Mouse (Mus musculus) liver, embryonic 13.5 days (tissue): ENCODE measurements at regions not wholly inside any gene's neighbourhood (a gene's known extent, or its start where the extent isn't known, plus 50 kb on each side); places are given as distances from the start of the nearest gene placed in this dataset.

ENCODE experiments used
- ATAC-seq: fragments of 200-750 bp; cut with Nextera tagmentation; 2 replicates; pipeline ENCODE4 v1.8.0; 2017; ENCODE audit warnings: low read depth, mild to moderate bottlenecking, moderate number of reproducible peaks, moderate library complexity
- DNase-seq: peaks from one replicate; pipeline ENCODE4 v3.0.0; 2022
- H3K27ac ChIP-seq: fragments of 300-500 bp; sonication (generic); 2 replicates; pipeline ENCODE4 v1.5.1; 2015; ENCODE audit warnings: moderate library complexity, mild to moderate bottlenecking, inconsistent platforms
- H3K27me3 ChIP-seq: fragments of 300-500 bp; sonication (generic); 2 replicates; pipeline ENCODE4 v1.6.1; 2015; ENCODE audit warnings: mild to moderate bottlenecking, inconsistent platforms
- H3K36me3 ChIP-seq: fragments of 300-500 bp; sonication (generic); 2 replicates; pipeline ENCODE4 v1.6.1; 2015; ENCODE audit warnings: mild to moderate bottlenecking, inconsistent platforms
- H3K4me1 ChIP-seq: fragments of 300-500 bp; sonication (generic); replicated peaks from 2 replicates; pipeline ENCODE4 v1.6.1; 2015; ENCODE audit warnings: inconsistent platforms
- H3K4me2 ChIP-seq: fragments of 300-500 bp; sonication (generic); 2 replicates; pipeline ENCODE4 v1.6.1; 2015; ENCODE audit warnings: inconsistent platforms, mild to moderate bottlenecking, moderate library complexity
- H3K4me3 ChIP-seq: fragments of 300-500 bp; sonication (generic); replicated peaks from 2 replicates; pipeline ENCODE4 v1.5.1; 2015; ENCODE audit warnings: mild to moderate bottlenecking, inconsistent platforms
- H3K9ac ChIP-seq: fragments of 300-500 bp; sonication (generic); 2 replicates; pipeline ENCODE4 v1.6.1; 2015; ENCODE audit warnings: mild to moderate bottlenecking, inconsistent platforms
- H3K9me3 ChIP-seq: fragments of 300-500 bp; sonication (generic); replicated peaks from 2 replicates; pipeline ENCODE4 v1.6.1; 2016; ENCODE audit warnings: inconsistent platforms
- WGBS: fragments of 180-500 bp; shearing (Covaris S2); methylation state at CpG from one replicate; pipeline ENCODE4 v1.1.7; 2015; ENCODE audit not compliant: insufficient replicate concordance; 5-methylcytosine and 5-hydroxymethylcytosine counted together

- H3K4me1 ChIP-seq = no peaks in the 10 kb centered on the region
- no peak overlapping the region for H3K27ac ChIP-seq
- no peak for ATAC-seq
- no peaks in the 10 kb centered on the region for H3K27me3 ChIP-seq
- no peaks in the 10 kb centered on the region for H3K36me3 ChIP-seq
- H3K9ac ChIP-seq = no peak overlapping the region
- H3K4me2 ChIP-seq = no peak overlapping the region
- no peak overlapping the region for H3K4me3 ChIP-seq
- DNase-seq = no peak
- no peaks in the 10 kb centered on the region for H3K9me3 ChIP-seq
Measured at GRCm38 (mm10) chr15:11607489-11607888, 208.0 kb upstream of the Tars start.

- H3K4me1 ChIP-seq = no peaks in the 10 kb centered on the region
- no peak overlapping the region for H3K9ac ChIP-seq
- ATAC-seq = no peak
- no peaks in the 10 kb centered on the region for H3K36me3 ChIP-seq
- WGBS = 65% methylated on average over 4 of the region's 4 CpGs
- no peak for DNase-seq
- H3K27ac ChIP-seq = no peak overlapping the region
- H3K9me3 ChIP-seq = no peaks in the 10 kb centered on the region
- H3K27me3 ChIP-seq = no peaks in the 10 kb centered on the region
- H3K4me2 ChIP-seq = no peak overlapping the region
- no peak overlapping the region for H3K4me3 ChIP-seq
Measured at GRCm38 (mm10) chr15:11605677-11606076, 206.2 kb upstream of the Tars start.

DNA sequence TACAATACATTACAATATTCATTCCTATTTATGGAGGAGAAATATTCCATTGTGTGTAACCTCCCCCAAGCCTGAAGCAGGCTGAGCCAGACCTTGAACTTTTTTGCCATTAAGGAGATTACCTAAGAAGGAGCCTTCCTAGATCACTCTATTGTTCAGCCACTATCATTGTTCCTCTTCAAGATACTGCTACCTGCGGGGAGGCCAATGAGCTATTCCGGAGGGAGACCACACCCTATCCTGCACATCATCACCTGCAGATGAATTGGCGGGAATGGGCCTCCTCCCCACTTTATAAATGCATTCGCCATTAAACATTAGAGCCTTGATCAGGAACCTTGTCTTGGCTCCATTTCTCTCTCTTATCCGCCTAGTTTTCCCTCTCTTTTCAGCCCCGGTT is 197.6 kb upstream of the Tars start:
- H3K36me3 ChIP-seq = no peaks in the 10 kb centered on the region
- WGBS = 60% methylated on average over 6 of the region's 6 CpGs
- no peak overlapping the region for H3K4me2 ChIP-seq
- H3K9me3 ChIP-seq = no peaks in the 10 kb centered on the region
- no peak for ATAC-seq
- no peak overlapping the region for H3K9ac ChIP-seq
- H3K4me1 ChIP-seq = no peaks in the 10 kb centered on the region
- no peak overlapping the region for H3K27ac ChIP-seq
- no peak for DNase-seq
- H3K27me3 ChIP-seq = no peaks in the 10 kb centered on the region
- no peak overlapping the region for H3K4me3 ChIP-seq

- no peak for DNase-seq
- Histone ChIP-seq H3K9me3 (no peaks in the 10 kb centered on the region), H3K27ac (no peak overlapping the region), H3K4me2 (no peak overlapping the region), H3K36me3 (no peaks in the 10 kb centered on the region), H3K4me1 (no peaks in the 10 kb centered on the region), H3K4me3 (no peak overlapping the region), H3K9ac (no peak overlapping the region), H3K27me3 (no peaks in the 10 kb centered on the region)
- 28% methylated on average over 9 of the region's 9 CpGs for WGBS
- ATAC-seq = no peak
Measured at GRCm38 (mm10) chr15:11590542-11591116, 191.2 kb upstream of the Tars start.

- Histone ChIP-seq H3K9ac (no peak overlapping the region), H3K27me3 (no peaks in the 10 kb centered on the region), H3K4me3 (no peak overlapping the region), H3K36me3 (no peaks in the 10 kb centered on the region), H3K9me3 (no peaks in the 10 kb centered on the region), H3K27ac (no peak overlapping the region), H3K4me2 (no peak overlapping the region), H3K4me1 (no peaks in the 10 kb centered on the region)
- 57% methylated on average over 7 of the region's 7 CpGs for WGBS
- no peak for ATAC-seq
- no peak for DNase-seq
Measured at GRCm38 (mm10) chr15:11589795-11590194, 190.3 kb upstream of the Tars start.

DNA sequence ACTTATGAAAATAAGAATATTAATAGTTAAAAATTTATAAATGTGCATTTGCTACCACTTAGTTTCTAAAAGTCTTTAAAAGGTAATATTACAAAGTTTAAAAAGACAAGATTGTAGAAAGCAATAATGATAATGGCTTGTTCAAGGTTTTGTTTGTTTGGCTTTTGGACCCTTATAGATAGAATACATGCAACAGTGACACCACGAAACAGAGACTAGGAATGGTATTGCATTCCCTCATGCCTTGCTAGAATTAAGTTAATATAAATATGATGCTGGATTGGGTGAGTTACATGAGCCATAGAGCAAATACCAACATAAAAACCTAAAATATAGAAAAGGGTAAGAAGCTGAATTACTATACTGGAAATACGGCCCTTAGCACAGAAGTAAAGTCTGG is 186.9 kb upstream of the Tars start:
- H3K4me3 ChIP-seq = no peak overlapping the region
- WGBS = 66% methylated on average over 2 of the region's 2 CpGs
- no peak for ATAC-seq

GRCm38 (mm10) chr15:11584155-11584554 is 184.7 kb upstream of the Tars start:
- Histone ChIP-seq H3K27ac (no peak overlapping the region), H3K4me3 (no peak overlapping the region), H3K9me3 (no peaks in the 10 kb centered on the region), H3K4me1 (no peaks in the 10 kb centered on the region), H3K27me3 (no peaks in the 10 kb centered on the region), H3K9ac (no peak overlapping the region), H3K4me2 (no peak overlapping the region), H3K36me3 (no peaks in the 10 kb centered on the region)
- DNase-seq (no peak), ATAC-seq (no peak)
- 61% methylated on average over 2 of the region's 2 CpGs for WGBS

More for the DNA sequence above, 186.9 kb upstream of the Tars start:
- H3K27me3 ChIP-seq = no peaks in the 10 kb centered on the region
- no peaks in the 10 kb centered on the region for H3K4me1 ChIP-seq
- no peaks in the 10 kb centered on the region for H3K36me3 ChIP-seq
- H3K9me3 ChIP-seq = no peaks in the 10 kb centered on the region
- H3K4me2 ChIP-seq = no peak overlapping the region
- no peak for DNase-seq
- no peak overlapping the region for H3K27ac ChIP-seq
- no peak overlapping the region for H3K9ac ChIP-seq

GRCm38 (mm10) chr15:11578331-11578730 is 178.9 kb upstream of the Tars start:
- H3K4me2 ChIP-seq = no peak overlapping the region
- H3K9ac ChIP-seq = no peak overlapping the region
- 64% methylated on average over 1 of the region's 1 CpGs for WGBS
- H3K27me3 ChIP-seq = no peaks in the 10 kb centered on the region
- DNase-seq = no peak
- no peaks in the 10 kb centered on the region for H3K9me3 ChIP-seq
- no peak for ATAC-seq
- H3K4me3 ChIP-seq = no peak overlapping the region
- H3K4me1 ChIP-seq = no peaks in the 10 kb centered on the region
- no peaks in the 10 kb centered on the region for H3K36me3 ChIP-seq
- H3K27ac ChIP-seq = no peak overlapping the region

DNA sequence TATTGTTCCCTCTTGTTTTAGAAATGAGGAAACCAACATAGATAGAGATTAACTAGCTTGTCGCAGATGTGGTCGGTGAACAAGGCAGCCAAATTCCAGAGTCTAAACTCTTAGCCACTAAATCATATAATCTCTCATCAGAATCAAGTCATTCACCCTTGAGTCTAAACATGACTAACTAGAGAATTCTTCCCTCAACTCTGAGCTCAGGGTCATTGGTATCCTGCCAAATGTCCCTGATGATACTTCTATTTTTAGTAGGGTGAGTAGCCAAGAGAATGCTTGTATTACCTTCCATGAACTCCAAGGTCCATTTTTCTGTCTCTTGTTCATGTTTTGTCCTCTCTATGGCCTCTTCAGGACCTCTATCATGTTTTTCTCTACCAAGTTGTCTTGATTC is 174.9 kb upstream of the Tars start:
- no peak for DNase-seq
- Histone ChIP-seq H3K4me3 (no peak overlapping the region), H3K27ac (no peak overlapping the region), H3K9ac (no peak overlapping the region), H3K27me3 (no peaks in the 10 kb centered on the region), H3K9me3 (no peaks in the 10 kb centered on the region), H3K36me3 (no peaks in the 10 kb centered on the region), H3K4me1 (no peaks in the 10 kb centered on the region), H3K4me2 (no peak overlapping the region)
- 53% methylated on average over 2 of the region's 2 CpGs for WGBS
- no peak for ATAC-seq

DNA sequence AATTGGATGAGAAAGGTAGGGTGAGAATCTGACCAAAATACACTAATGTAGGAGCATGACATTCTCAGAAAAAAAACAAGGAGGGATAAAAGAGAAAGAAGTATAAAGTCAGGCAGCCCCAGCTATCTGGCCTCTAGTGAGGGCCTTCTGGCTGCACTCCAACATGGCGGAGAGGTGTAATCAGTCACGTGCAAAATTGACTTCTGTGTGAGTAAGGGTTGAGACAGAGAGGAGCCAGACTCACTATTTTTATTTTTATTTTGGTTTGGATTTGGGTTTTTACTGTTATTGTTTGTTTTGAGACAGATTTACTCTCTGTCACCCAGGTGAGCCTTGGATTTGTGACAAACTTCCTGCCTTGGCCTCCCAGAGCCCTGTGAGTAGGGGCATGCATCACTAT is 174.0 kb upstream of the Tars start:
- H3K27me3 ChIP-seq = no peaks in the 10 kb centered on the region
- 69% methylated on average over 2 of the region's 2 CpGs for WGBS
- no peak overlapping the region for H3K4me2 ChIP-seq
- ATAC-seq (no peak), DNase-seq (no peak)
- H3K4me3 ChIP-seq = no peak overlapping the region
- H3K36me3 ChIP-seq = no peaks in the 10 kb centered on the region
- no peaks in the 10 kb centered on the region for H3K9me3 ChIP-seq
- no peaks in the 10 kb centered on the region for H3K4me1 ChIP-seq
- H3K9ac ChIP-seq = no peak overlapping the region
- H3K27ac ChIP-seq = no peak overlapping the region

GRCm38 (mm10) chr15:11572063-11572462 is 172.6 kb upstream of the Tars start:
- no peaks in the 10 kb centered on the region for H3K4me1 ChIP-seq
- H3K9me3 ChIP-seq = no peaks in the 10 kb centered on the region
- H3K27me3 ChIP-seq = no peaks in the 10 kb centered on the region
- no peak for DNase-seq
- H3K4me2 ChIP-seq = no peak overlapping the region
- H3K9ac ChIP-seq = no peak overlapping the region
- WGBS = 62% methylated on average over 4 of the region's 4 CpGs
- ATAC-seq = no peak
- H3K4me3 ChIP-seq = no peak overlapping the region
- H3K27ac ChIP-seq = no peak overlapping the region
- no peaks in the 10 kb centered on the region for H3K36me3 ChIP-seq

GRCm38 (mm10) chr15:11565503-11566031 is 166.1 kb upstream of the Tars start:
- no peaks in the 10 kb centered on the region for H3K9me3 ChIP-seq
- no peak overlapping the region for H3K27ac ChIP-seq
- H3K4me3 ChIP-seq = no peak overlapping the region
- ATAC-seq = no peak
- no peaks in the 10 kb centered on the region for H3K27me3 ChIP-seq
- no peak overlapping the region for H3K9ac ChIP-seq
- no peak for DNase-seq
- no peak overlapping the region for H3K4me2 ChIP-seq
- WGBS = 26% methylated on average over 10 of the region's 10 CpGs
- no peaks in the 10 kb centered on the region for H3K36me3 ChIP-seq
- no peaks in the 10 kb centered on the region for H3K4me1 ChIP-seq
